Mouse (Mus musculus) heart, embryonic 11.5 days (tissue): ENCODE measurements around the gene Gm45062. TPM values are rescaled to one million over a fixed set of nuclear protein-coding genes. Genes with fewer than 3 reads are reported as not detected.

ENCODE experiments used
- ATAC-seq: fragments of 200-750 bp; cut with Nextera tagmentation; replicated peaks from 2 replicates; pipeline ENCODE4 v1.8.0; 2017; ENCODE audit warnings: moderate library complexity; ENCODE audit not compliant: insufficient number of reproducible peaks, low FRiP score, low TSS enrichment
- H3K27ac ChIP-seq: fragments of 300-500 bp; sonication (generic); 2 replicates; pipeline ENCODE4 v1.5.1; 2014; ENCODE audit warnings: mild to moderate bottlenecking, low read depth, low read length
- H3K27me3 ChIP-seq: fragments of 300-500 bp; sonication (generic); 2 replicates; pipeline ENCODE4 v1.6.1; 2014; ENCODE audit warnings: mild to moderate bottlenecking, low read length, mixed read lengths; ENCODE audit not compliant: control insufficient read depth, insufficient read depth
- H3K36me3 ChIP-seq: fragments of 300-500 bp; sonication (generic); 2 replicates; pipeline ENCODE4 v1.6.1; 2014; ENCODE audit warnings: mild to moderate bottlenecking, low read length, moderate library complexity, mixed read lengths; ENCODE audit not compliant: control insufficient read depth, insufficient read depth
- H3K4me1 ChIP-seq: fragments of 300-500 bp; sonication (generic); 2 replicates; pipeline ENCODE4 v1.6.1; 2014; ENCODE audit warnings: low read length; ENCODE audit not compliant: control insufficient read depth, insufficient read depth
- H3K4me2 ChIP-seq: fragments of 300-500 bp; sonication (generic); 2 replicates; pipeline ENCODE4 v1.6.1; 2014; ENCODE audit warnings: mild to moderate bottlenecking, moderate library complexity
- H3K4me3 ChIP-seq: fragments of 300-500 bp; sonication (generic); 2 replicates; pipeline ENCODE4 v1.5.1; 2014; ENCODE audit warnings: low read depth, low read length
- H3K9ac ChIP-seq: fragments of 300-500 bp; sonication (generic); 2 replicates; pipeline ENCODE4 v1.6.1; 2014; ENCODE audit warnings: mild to moderate bottlenecking, low read depth, low read length, moderate library complexity
- H3K9me3 ChIP-seq: fragments of 300-500 bp; sonication (generic); replicated peaks from 2 replicates; pipeline ENCODE4 v1.6.1; 2016; ENCODE audit warnings: low read length; ENCODE audit not compliant: control insufficient read depth
- WGBS: fragments of 180-500 bp; shearing (Covaris S2); extraction: QIAGEN DNeasy Blood & Tissue Kit; methylation state at CpG from one replicate; pipeline ENCODE4 v1.1.7; 2014; ENCODE audit not compliant: insufficient replicate concordance; 5-methylcytosine and 5-hydroxymethylcytosine counted together
- polyA plus RNA-seq: library from polyadenylated mRNA; unstranded; fragments of >200 nt; fragmentation: Nextera tagmentation; extraction: Ambion mirVana; gene quantifications from 2 replicates; pipeline ENCODE4 v1.2.1, GENCODE M21; 2014

The Gm45062 gene
- polyA plus RNA-seq, 1 experiment from 2014 or later = 6.8 TPM

DNA sequence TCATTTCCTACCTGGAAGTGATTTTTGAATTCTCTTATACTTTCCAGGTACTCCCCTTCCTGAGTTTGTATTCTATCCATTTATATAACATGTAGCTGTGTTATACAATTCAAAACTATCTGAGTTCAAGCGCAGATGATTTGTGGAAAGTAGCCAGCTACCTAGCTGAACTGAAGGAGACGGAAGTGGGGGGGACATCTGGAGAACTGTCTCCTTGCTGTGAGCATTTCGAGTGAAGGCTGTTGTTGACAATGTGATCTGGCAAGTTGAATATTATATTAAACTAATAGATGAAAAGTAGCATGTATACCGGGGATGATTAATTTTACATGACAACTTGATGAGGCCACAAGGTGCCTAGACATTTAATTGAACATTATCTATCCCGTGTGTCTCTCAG is 196.3 kb downstream of the Gm45062 start:
- no peak for ATAC-seq
- H3K27ac ChIP-seq = no peak overlapping the region
- no peak overlapping the region for H3K4me2 ChIP-seq
- H3K4me1 ChIP-seq = no peaks in the 10 kb centered on the region
- H3K9me3 ChIP-seq = no peaks in the 10 kb centered on the region
- H3K36me3 ChIP-seq = no peaks in the 10 kb centered on the region
- H3K27me3 ChIP-seq = no peaks in the 10 kb centered on the region
- no peak overlapping the region for H3K9ac ChIP-seq
- 83% methylated on average over 5 of the region's 5 CpGs for WGBS
- H3K4me3 ChIP-seq = no peak overlapping the region

DNA sequence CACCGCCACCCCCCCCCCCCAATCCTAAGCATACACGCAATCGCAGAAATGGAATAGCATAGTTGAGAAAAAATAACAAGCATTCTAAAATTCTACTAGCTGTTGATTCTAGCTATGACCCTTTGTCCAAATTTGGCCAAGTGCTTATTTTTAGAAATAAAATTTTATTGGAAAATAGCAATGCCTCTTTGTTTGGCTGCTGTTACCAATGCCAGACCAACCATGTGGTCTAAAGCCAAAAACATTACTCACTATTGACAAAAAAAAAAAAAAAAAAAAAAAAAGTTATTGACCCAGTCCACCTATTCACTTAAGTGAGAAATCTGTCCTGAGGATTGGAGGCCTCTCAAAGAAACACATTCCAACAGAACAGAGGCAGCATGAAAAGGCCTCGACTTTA is 199.3 kb downstream of the Gm45062 start:
- H3K27ac ChIP-seq = no peak overlapping the region
- no peak overlapping the region for H3K9ac ChIP-seq
- H3K9me3 ChIP-seq = no peaks in the 10 kb centered on the region
- no peak overlapping the region for H3K4me2 ChIP-seq
- WGBS = 79% methylated on average over 4 of the region's 4 CpGs
- ATAC-seq = no peak
- no peaks in the 10 kb centered on the region for H3K4me1 ChIP-seq
- no peaks in the 10 kb centered on the region for H3K36me3 ChIP-seq
- H3K27me3 ChIP-seq = no peaks in the 10 kb centered on the region
- no peak overlapping the region for H3K4me3 ChIP-seq

DNA sequence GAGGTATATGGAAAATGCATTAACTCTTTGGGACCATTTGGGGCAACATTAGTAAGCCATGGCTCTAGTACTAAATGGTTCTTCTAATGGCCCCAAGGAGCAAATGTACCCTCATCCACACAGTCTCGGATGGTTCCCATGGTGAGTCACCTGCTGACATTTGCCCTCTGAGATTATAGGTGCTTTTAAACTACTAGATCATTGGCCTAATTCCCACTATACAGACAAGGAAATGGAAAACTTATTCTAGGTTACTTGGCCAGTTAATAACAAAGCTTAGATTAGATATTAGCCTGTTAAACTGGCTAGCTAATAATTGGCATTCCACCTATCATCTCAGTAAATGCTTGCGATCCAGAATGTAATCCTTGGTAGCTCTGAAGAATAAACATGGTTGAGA is 203.2 kb downstream of the Gm45062 start:
- Histone ChIP-seq H3K9me3 (no peaks in the 10 kb centered on the region), H3K27ac (no peak overlapping the region), H3K4me1 (no peaks in the 10 kb centered on the region), H3K27me3 (no peaks in the 10 kb centered on the region), H3K36me3 (no peaks in the 10 kb centered on the region), H3K9ac (no peak overlapping the region), H3K4me3 (no peak overlapping the region), H3K4me2 (no peak overlapping the region)
- 90% methylated on average over 2 of the region's 2 CpGs for WGBS
- ATAC-seq = no peak

DNA sequence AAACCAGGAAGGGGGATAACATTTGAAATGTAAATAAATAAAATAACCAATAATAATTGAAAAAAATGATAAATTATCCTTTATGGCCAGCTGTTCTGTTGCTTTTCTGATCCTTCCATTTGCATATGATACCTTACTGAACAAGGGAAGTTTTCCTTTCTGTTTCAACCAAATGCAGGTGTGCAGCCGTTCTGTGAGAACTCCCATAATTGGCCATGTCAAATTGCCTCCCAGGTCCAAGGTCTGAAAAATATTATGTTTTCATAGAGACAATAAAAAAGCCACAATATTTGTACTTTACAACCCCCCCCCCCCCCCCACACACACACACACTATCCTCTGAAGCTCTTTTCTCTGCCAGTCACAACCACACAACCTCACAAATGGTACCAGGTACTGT is 206.1 kb downstream of the Gm45062 start:
- Histone ChIP-seq H3K4me2 (no peak overlapping the region), H3K9me3 (no peaks in the 10 kb centered on the region), H3K27me3 (no peaks in the 10 kb centered on the region), H3K4me1 (no peaks in the 10 kb centered on the region), H3K4me3 (no peak overlapping the region), H3K36me3 (no peaks in the 10 kb centered on the region), H3K27ac (no peak overlapping the region), H3K9ac (no peak overlapping the region)
- no peak for ATAC-seq
- WGBS = 86% methylated on average over 1 of the region's 1 CpGs

DNA sequence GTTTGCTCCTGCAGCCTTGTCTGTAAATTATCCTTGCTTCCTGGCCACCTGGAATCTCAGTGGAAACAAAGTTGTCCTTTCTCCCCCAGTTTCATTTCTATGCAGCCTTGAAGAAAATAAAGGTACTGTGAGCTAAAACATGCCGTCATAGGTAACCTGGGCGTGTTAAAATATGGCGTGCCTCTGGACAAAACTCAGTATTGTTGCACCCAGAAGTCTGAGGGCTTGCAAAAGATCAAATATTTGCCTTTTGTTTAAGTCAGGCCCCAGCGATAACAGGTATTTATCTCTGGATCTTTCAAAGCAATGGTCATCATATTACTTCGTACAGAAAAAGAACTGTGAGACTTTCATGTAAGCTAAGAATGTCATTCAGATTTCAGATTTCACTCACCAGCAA is 206.7 kb downstream of the Gm45062 start:
- Histone ChIP-seq H3K4me1 (no peaks in the 10 kb centered on the region), H3K9me3 (no peaks in the 10 kb centered on the region), H3K4me3 (no peak overlapping the region), H3K9ac (no peak overlapping the region), H3K27ac (no peak overlapping the region), H3K36me3 (no peaks in the 10 kb centered on the region), H3K4me2 (no peak overlapping the region), H3K27me3 (no peaks in the 10 kb centered on the region)
- WGBS = 82% methylated on average over 5 of the region's 5 CpGs
- no peak for ATAC-seq

DNA sequence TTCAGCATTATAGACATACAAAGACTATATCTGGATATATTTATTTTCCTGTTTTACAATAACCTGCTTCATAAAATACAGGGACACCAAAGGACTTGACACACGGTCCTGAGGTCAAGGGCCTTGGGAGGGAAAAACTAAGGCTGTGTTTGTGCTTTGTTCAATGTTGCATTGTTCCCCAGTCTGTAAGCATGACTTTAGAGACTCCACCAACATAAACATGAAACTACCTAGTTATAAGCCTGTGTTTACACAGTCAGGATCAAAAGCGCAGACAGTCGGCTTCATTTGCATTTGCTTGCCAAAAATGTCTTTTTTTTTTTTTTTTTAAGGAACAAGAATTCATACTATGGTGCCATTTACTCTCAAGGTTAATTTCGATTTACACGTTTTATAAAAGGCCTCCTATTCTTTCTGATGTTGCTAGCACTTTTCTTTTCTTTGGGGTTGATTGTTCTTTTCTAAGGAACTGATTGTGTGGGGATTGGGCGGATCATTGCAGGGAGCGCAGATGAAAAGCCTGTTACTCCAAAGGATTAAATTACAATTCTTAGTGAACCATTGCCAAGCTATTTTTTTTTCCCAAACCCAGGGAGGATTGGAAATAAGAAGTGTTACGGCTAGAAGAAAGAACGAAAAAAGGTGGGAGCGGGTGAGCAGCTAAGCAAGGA is 208.6 kb downstream of the Gm45062 start:
- Histone ChIP-seq H3K4me3 (no peak overlapping the region), H3K27me3 (no peaks in the 10 kb centered on the region), H3K9me3 (no peaks in the 10 kb centered on the region), H3K27ac (no peak overlapping the region), H3K36me3 (no peaks in the 10 kb centered on the region), H3K9ac (no peak overlapping the region), H3K4me2 (no peak overlapping the region), H3K4me1 (peaks cover under 1% of the 10 kb centered on the region; the same call in 1 of the 2 replicates)
- no peak for ATAC-seq
- 82% methylated on average over 10 of the region's 10 CpGs for WGBS

DNA sequence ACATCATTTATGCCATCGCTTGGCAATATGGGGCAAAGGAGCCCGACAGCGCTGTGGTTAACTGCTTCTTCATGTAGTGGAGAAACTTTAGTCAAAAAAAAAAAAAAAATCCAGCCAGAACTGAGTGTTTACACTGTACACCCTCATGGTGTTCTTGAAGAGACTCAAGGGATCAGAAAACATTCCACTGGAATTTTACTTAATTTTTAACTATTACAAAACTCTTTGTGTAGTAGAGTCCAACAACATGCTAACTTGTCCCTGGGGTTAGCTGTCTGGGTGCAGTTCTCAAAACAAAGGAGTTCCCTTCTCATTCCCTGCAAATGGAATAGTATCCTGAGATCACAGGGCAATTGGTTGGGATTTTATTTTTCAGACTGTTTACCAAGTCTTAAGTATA is 210.7 kb downstream of the Gm45062 start:
- 80% methylated on average over 3 of the region's 3 CpGs for WGBS

DNA sequence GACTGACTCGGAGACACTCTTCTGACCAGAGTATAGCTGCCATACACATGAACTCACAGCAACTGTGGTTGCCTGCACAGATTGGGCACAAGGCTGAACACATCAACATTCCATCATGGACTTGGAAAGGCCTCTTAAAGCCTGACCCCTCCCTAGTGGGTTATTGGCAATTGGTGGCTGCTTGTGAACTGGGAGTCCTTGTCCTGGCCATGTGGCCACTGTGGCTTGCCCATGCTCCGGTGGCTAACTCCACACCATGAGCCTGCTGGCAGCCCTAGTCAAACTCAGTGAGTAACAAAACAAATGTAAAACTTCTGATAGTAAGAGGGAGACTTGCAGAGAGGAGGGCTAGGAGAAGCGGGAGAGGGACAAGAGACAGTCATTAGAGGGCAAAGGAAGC is 212.9 kb downstream of the Gm45062 start:
- no peak for ATAC-seq
- no peaks in the 10 kb centered on the region for H3K27me3 ChIP-seq
- H3K9me3 ChIP-seq = no peaks in the 10 kb centered on the region
- H3K4me3 ChIP-seq = no peak overlapping the region
- no peak overlapping the region for H3K9ac ChIP-seq
- peaks cover 20% of the 10 kb centered on the region for H3K4me1 ChIP-seq
- WGBS = 62% methylated on average over 3 of the region's 3 CpGs
- no peak overlapping the region for H3K4me2 ChIP-seq
- H3K27ac ChIP-seq = peak overlapping the region; percentile 24; the same call in 1 of the 2 replicates
- no peaks in the 10 kb centered on the region for H3K36me3 ChIP-seq

More for the DNA sequence above, 210.7 kb downstream of the Gm45062 start:
- no peaks in the 10 kb centered on the region for H3K36me3 ChIP-seq
- H3K27ac ChIP-seq = no peak overlapping the region
- H3K27me3 ChIP-seq = no peaks in the 10 kb centered on the region
- H3K9me3 ChIP-seq = no peaks in the 10 kb centered on the region
- no peak overlapping the region for H3K4me2 ChIP-seq
- no peak overlapping the region for H3K4me3 ChIP-seq
- no peak overlapping the region for H3K9ac ChIP-seq
- peaks cover 20% of the 10 kb centered on the region for H3K4me1 ChIP-seq
- ATAC-seq = no peak

DNA sequence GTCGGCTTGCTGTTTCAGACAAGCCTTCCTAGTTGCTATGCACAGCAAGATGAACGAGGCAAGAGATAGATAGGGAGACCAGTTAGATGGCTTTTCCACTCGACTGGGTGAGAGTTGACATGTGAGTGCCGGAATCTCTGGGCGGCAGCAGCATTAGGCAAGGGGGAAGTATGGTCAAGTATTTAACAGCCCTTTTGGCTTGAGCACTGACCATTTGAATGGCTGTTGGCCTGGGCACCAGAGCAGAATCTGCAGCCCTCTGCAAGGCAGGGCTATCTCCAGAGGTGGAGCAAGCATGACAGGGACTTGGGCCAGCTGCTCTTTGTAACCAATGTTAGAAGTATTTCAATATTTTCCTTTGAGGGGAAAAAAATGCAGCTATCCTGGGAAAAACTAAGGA is 213.7 kb downstream of the Gm45062 start:
- ATAC-seq = peak; percentile 46; the same call in 1 of the 2 replicates
- peaks cover 20% of the 10 kb centered on the region for H3K4me1 ChIP-seq
- peak overlapping the region; percentile 60 for H3K27ac ChIP-seq
- 19% methylated on average over 5 of the region's 5 CpGs for WGBS
- no peaks in the 10 kb centered on the region for H3K36me3 ChIP-seq
- no peaks in the 10 kb centered on the region for H3K27me3 ChIP-seq
- H3K9ac ChIP-seq = no peak overlapping the region
- H3K4me3 ChIP-seq = no peak overlapping the region
- H3K4me2 ChIP-seq = no peak overlapping the region; the same call in 1 of the 2 replicates
- H3K9me3 ChIP-seq = no peaks in the 10 kb centered on the region
